Mouse (Mus musculus) MEL (cell line): Measurements from ENCODE around the gene Hpcal4.

Experiments
- CTCF ChIP-seq, 3 experiments: IDR thresholded peaks in 2 of 3; conservative IDR thresholded peaks in 1 of 3; 2 replicates each; pipeline ENCODE4 v1.5.1; 2011 to 2012; ENCODE audit warnings: low read length in 3 of 3, low read depth in 2 of 3, mild to moderate bottlenecking in 2 of 3, improper control_type of control experiment in 1 of 3, inconsistent platforms in 1 of 3, mixed read lengths in 1 of 3, moderate library complexity in 1 of 3; ENCODE audit not compliant: control insufficient read depth in 1 of 3, insufficient read depth in 1 of 3, poor library complexity in 1 of 3, severe bottlenecking in 1 of 3
- EP300 ChIP-seq, 2 experiments: IDR thresholded peaks; 2 replicates each; pipeline ENCODE4 v1.6.1; 2011; ENCODE audit warnings: improper control_type of control experiment in 2 of 2, low read length in 2 of 2, low read depth in 1 of 2, mild to moderate bottlenecking in 1 of 2
- POLR2AphosphoS2 ChIP-seq: IDR thresholded peaks from 2 replicates; pipeline ENCODE4 v1.6.1; 2011; ENCODE audit warnings: low read length, improper control_type of control experiment
- TAL1 ChIP-seq: IDR thresholded peaks from 2 replicates; pipeline ENCODE4 v1.6.1; 2012; ENCODE audit warnings: mild to moderate bottlenecking, inconsistent platforms, low read length, moderate library complexity, mixed read lengths
- TBP ChIP-seq: IDR thresholded peaks from 2 replicates; pipeline ENCODE4 v1.8.0; 2011; ENCODE audit warnings: low read depth, low read length, improper control_type of control experiment

GRCm38 (mm10) chr4:123236431-123237031, 53.5 kb downstream of the Hpcal4 start:
- TF ChIP-seq CTCF (IDR thresholded peaks at IDR 0.05 in 2 of 3, conservative IDR thresholded peaks at IDR 0.05 in 1 of 3; ENCODE audit: control insufficient read depth in 1 of 3, insufficient read depth in 1 of 3, low read depth in 2 of 3, low read length in 3 of 3, poor library complexity in 1 of 3, severe bottlenecking in 1 of 3) (no peak), TAL1 (no peak), TBP (no peak), POLR2AphosphoS2 (no peak), EP300 (IDR thresholded peaks at IDR 0.05; ENCODE audit: low read depth in 1 of 2, low read length in 2 of 2) (no peak)
